Mouse (Mus musculus) G1E (cell line): ENCODE results near the gene Wwc2.

Experiments
- CTCF ChIP-seq: IDR thresholded peaks from 2 replicates; pipeline ENCODE4 v1.5.1; 2012; ENCODE audit warnings: low read depth, low read length, inconsistent platforms, mixed read lengths
- GATA1 ChIP-seq: IDR thresholded peaks from 2 replicates; pipeline ENCODE4 v1.6.1; 2012; ENCODE audit warnings: borderline replicate concordance, low read length, inconsistent platforms, mixed read lengths
- GATA2 ChIP-seq: IDR thresholded peaks from 2 replicates; pipeline ENCODE4 v1.6.1; 2012; ENCODE audit warnings: low read depth, low read length, inconsistent platforms, borderline replicate concordance
- POLR2AphosphoS5 ChIP-seq: IDR thresholded peaks from 2 replicates; pipeline ENCODE4 v1.6.1; 2012; ENCODE audit warnings: low read depth, low read length, inconsistent platforms; ENCODE audit not compliant: insufficient replicate concordance
- TAL1 ChIP-seq: conservative IDR thresholded peaks from 2 replicates; pipeline ENCODE4 v1.6.1; 2012; ENCODE audit warnings: low read depth, low read length, inconsistent platforms, mixed read lengths

GRCm38 (mm10) chr8:47859259-47859658 lies 131.5 kb downstream of the Wwc2 start:
- no peak for TF ChIP-seq CTCF
- TF ChIP-seq TAL1, result no peak
- TF ChIP-seq GATA1, result no peak
- no peak for TF ChIP-seq GATA2
- TF ChIP-seq POLR2AphosphoS5, result no peak
